Mouse (Mus musculus) brown adipose tissue, adult 24 weeks (tissue): ENCODE results near the gene Ddx11. TPM values are rescaled to one million over a fixed set of nuclear protein-coding genes. Genes with fewer than 3 reads are reported as not detected.

Experiments used
- H3K27ac ChIP-seq: fragments of 200-500 bp; replicated peaks from 2 replicates; pipeline ENCODE4 v1.5.1; 2012; ENCODE audit warnings: low read depth, mild to moderate bottlenecking, low read length
- H3K4me1 ChIP-seq: fragments of 200-500 bp; 2 replicates; pipeline ENCODE4 v1.6.1; 2012; ENCODE audit warnings: low read length, mixed read lengths; ENCODE audit not compliant: control insufficient read depth, insufficient read depth, insufficient read length
- H3K4me3 ChIP-seq: fragments of 200-500 bp; 2 replicates; pipeline ENCODE4 v1.5.1; 2012; ENCODE audit warnings: low read depth, mild to moderate bottlenecking, low read length, moderate library complexity; ENCODE audit not compliant: insufficient read depth
- polyA plus RNA-seq: library from polyadenylated mRNA; stranded (reverse); fragments of >200 nt; gene quantifications from 2 replicates; pipeline ENCODE4 v1.2.4, GENCODE M21; 2012; ENCODE audit not compliant: missing spikeins, insufficient read depth, insufficient read length

The Ddx11 gene
- polyA plus RNA-seq, 1 experiment: 0.71 TPM

GRCm38 (mm10) chr17:66101380-66102330 is 21.7 kb upstream of the Ddx11 start, which contains the start of gene Ndufv2:
Gene Ndufv2 (minus strand): TSS chr17:66101559.
- Histone ChIP-seq H3K27ac (peak within 1 kb of the TSS; percentile 95), H3K4me3 (peak within 1 kb of the TSS; percentile 97), H3K4me1 (peaks cover 7% of the 10 kb centered on the region)

GRCm38 (mm10) chr17:66104076-66104475 is 19.2 kb upstream of the Ddx11 start:
- Histone ChIP-seq H3K4me3 (no peak overlapping the region), H3K27ac (no peak overlapping the region), H3K4me1 (peaks cover 2% of the 10 kb centered on the region; the same call in 1 of the 2 replicates)

GRCm38 (mm10) chr17:66106601-66107267 is 16.6 kb upstream of the Ddx11 start:
- Histone ChIP-seq H3K4me3 (no peak overlapping the region), H3K4me1 (peaks cover 4% of the 10 kb centered on the region; the same call in 1 of the 2 replicates), H3K27ac (no peak overlapping the region)

GRCm38 (mm10) chr17:66107466-66107865 is 15.9 kb upstream of the Ddx11 start:
- no peak overlapping the region for H3K27ac ChIP-seq
- H3K4me3 ChIP-seq: no peak overlapping the region
- H3K4me1 ChIP-seq: peaks cover 6% of the 10 kb centered on the region

- Histone ChIP-seq H3K4me3 (no peak overlapping the region), H3K27ac (no peak overlapping the region), H3K4me1 (peaks cover 7% of the 10 kb centered on the region)
Observed at GRCm38 (mm10) chr17:66108198-66108597, 15.1 kb upstream of the Ddx11 start.

- H3K27ac ChIP-seq: no peak overlapping the region
- H3K4me3 ChIP-seq: peak overlapping the region; percentile 36
Observed at GRCm38 (mm10) chr17:66110746-66111145, 12.6 kb upstream of the Ddx11 start.

GRCm38 (mm10) chr17:66111402-66111959 is 11.8 kb upstream of the Ddx11 start, which contains the start of gene Washc1:
Gene Washc1 (plus strand): TSS chr17:66111545.
- Histone ChIP-seq H3K4me3 (peak within 1 kb of the TSS; percentile 97), H3K4me1 (peaks cover 7% of the 10 kb centered on the region), H3K27ac (peak within 1 kb of the TSS; percentile 55)

More at GRCm38 (mm10) chr17:66110746-66111145, 12.6 kb upstream of the Ddx11 start:
- peaks cover 7% of the 10 kb centered on the region for H3K4me1 ChIP-seq

GRCm38 (mm10) chr17:66112166-66112565 is 11.2 kb upstream of the Ddx11 start:
- H3K27ac ChIP-seq: no peak overlapping the region

GRCm38 (mm10) chr17:66118991-66119390 is 4.3 kb upstream of the Ddx11 start:
- Histone ChIP-seq H3K4me1 (no peaks in the 10 kb centered on the region), H3K4me3 (no peak overlapping the region), H3K27ac (no peak overlapping the region)

More at GRCm38 (mm10) chr17:66112166-66112565, 11.2 kb upstream of the Ddx11 start:
- peaks cover 7% of the 10 kb centered on the region for H3K4me1 ChIP-seq
- peak overlapping the region; percentile 97 for H3K4me3 ChIP-seq

GRCm38 (mm10) chr17:66120701-66121100 is 2.6 kb upstream of the Ddx11 start:
- Histone ChIP-seq H3K27ac (no peak overlapping the region), H3K4me1 (no peaks in the 10 kb centered on the region), H3K4me3 (no peak overlapping the region)

- Histone ChIP-seq H3K27ac (no peak overlapping the region), H3K4me1 (no peaks in the 10 kb centered on the region), H3K4me3 (peak overlapping the region; percentile 90)
Observed at GRCm38 (mm10) chr17:66123816-66124610, 693 bp downstream of the Ddx11 start.

- Histone ChIP-seq H3K4me1 (no peaks in the 10 kb centered on the region), H3K27ac (no peak overlapping the region), H3K4me3 (no peak overlapping the region)
Observed at GRCm38 (mm10) chr17:66125211-66125610, 1.9 kb downstream of the Ddx11 start.

GRCm38 (mm10) chr17:66130371-66130770 is 7.1 kb downstream of the Ddx11 start:
- H3K4me3 ChIP-seq: no peak overlapping the region
- H3K4me1 ChIP-seq: no peaks in the 10 kb centered on the region
- no peak overlapping the region for H3K27ac ChIP-seq

- no peaks in the 10 kb centered on the region for H3K4me1 ChIP-seq
- H3K4me3 ChIP-seq: no peak overlapping the region
- no peak overlapping the region for H3K27ac ChIP-seq
Observed at GRCm38 (mm10) chr17:66131212-66131611, 7.9 kb downstream of the Ddx11 start.
